In the genomic region with DNA sequence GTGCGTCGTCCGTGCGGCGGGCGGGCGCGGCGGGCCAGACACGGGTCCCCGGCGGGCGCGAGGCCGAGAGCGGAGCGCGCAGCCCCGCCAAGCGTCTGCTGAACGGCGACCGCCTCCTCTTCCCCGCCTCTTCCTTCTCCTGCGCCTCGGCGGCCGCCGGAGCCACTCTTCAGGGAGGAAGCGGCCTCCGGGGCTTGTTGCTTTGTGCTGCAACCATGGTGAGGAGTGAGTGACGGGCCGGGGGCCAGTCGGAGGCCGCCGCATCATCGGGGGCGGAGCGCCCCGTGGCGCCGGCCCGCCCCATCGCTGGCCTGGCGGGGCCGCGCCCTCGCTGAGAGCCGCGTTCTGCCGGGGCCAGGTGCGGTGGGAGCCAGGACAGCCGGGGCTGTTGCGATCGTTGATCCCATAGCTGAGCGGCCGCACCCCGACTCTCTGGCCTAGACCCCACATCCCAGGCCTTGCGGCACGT, we compare ENCODE assay signal across 8 mouse cellular contexts. TPM values are rescaled to one million over a fixed set of nuclear protein-coding genes. Genes with fewer than 3 reads are reported as not detected.
A peak's percentile ranks its signal among the peaks of the same experiment; 100 is the strongest.
DNase-seq lines count a peak whose midpoint lies in the region; ATAC-seq and TF ChIP-seq lines count a peak whose summit lies in the region.

No protein-coding gene starts in this region.

- H3K4me3 ChIP-seq in CH12.LX (replicated peaks in 1 of 3; ENCODE audit: low read depth in 2 of 3, low read length in 2 of 3, poor library complexity in 1 of 3) = peak overlapping the region in 2 of 3 experiments; percentile 48 to 81
- peak overlapping the region; percentile 94 for H3K4me3 ChIP-seq in forebrain, embryonic 10.5 days
- peak overlapping the region; percentile 80 for H3K4me3 ChIP-seq in heart, embryonic 15.5 days
- peak overlapping the region; percentile 80 for H3K4me3 ChIP-seq in liver, embryonic 12.5 days
- H3K4me3 ChIP-seq in stomach, embryonic 14.5 days (ENCODE audit: low read depth, low read length) = peak overlapping the region; percentile 94

- no peak for TF ChIP-seq CTCF in CH12.LX (conservative IDR thresholded peaks at IDR 0.05 in 1 of 2, IDR thresholded peaks at IDR 0.05 in 1 of 2; ENCODE audit: low read depth in 2 of 2, low read length in 2 of 2)

- no peaks in the 10 kb centered on the region for H3K9me3 ChIP-seq in CH12.LX (replicated peaks; ENCODE audit: low read length)
- H3K9me3 ChIP-seq in forebrain, embryonic 10.5 days = no peaks in the 10 kb centered on the region
- no peaks in the 10 kb centered on the region for H3K9me3 ChIP-seq in heart, embryonic 15.5 days (replicated peaks)
- H3K9me3 ChIP-seq in liver, embryonic 12.5 days (replicated peaks) = no peaks in the 10 kb centered on the region
- no peaks in the 10 kb centered on the region for H3K9me3 ChIP-seq in stomach, embryonic 14.5 days (ENCODE audit: control insufficient read depth, low read depth, low read length)

- peaks cover 0 to 18% of the 10 kb centered on the region in 2 experiments; a peak in 2 of 4 replicates for H3K4me1 ChIP-seq in CH12.LX (ENCODE audit: control insufficient read depth in 1 of 2, insufficient read depth in 2 of 2)
- H3K4me1 ChIP-seq in forebrain, embryonic 10.5 days = peaks cover 48% of the 10 kb centered on the region
- H3K4me1 ChIP-seq in heart, embryonic 15.5 days (replicated peaks) = peaks cover 31% of the 10 kb centered on the region
- peaks cover 25% of the 10 kb centered on the region for H3K4me1 ChIP-seq in liver, embryonic 12.5 days
- H3K4me1 ChIP-seq in stomach, embryonic 14.5 days (ENCODE audit: control insufficient read depth, insufficient read depth, low read length) = peaks cover 24% of the 10 kb centered on the region

- no peak for TF ChIP-seq RAD21 in CH12.LX (IDR thresholded peaks at IDR 0.05; ENCODE audit: low read depth, low read length)

- no peaks in the 10 kb centered on the region for H3K36me3 ChIP-seq in CH12.LX (replicated peaks in 1 of 2; ENCODE audit: control insufficient read depth in 1 of 2, insufficient read depth in 1 of 2, low read length in 1 of 2)
- H3K36me3 ChIP-seq in forebrain, embryonic 10.5 days (replicated peaks) = no peaks in the 10 kb centered on the region
- no peaks in the 10 kb centered on the region for H3K36me3 ChIP-seq in heart, embryonic 15.5 days
- no peaks in the 10 kb centered on the region for H3K36me3 ChIP-seq in liver, embryonic 12.5 days
- H3K36me3 ChIP-seq in stomach, embryonic 14.5 days (ENCODE audit: control insufficient read depth, insufficient read depth, low read length) = no peaks in the 10 kb centered on the region

- ATAC-seq in heart, embryonic 15.5 days (replicated peaks; ENCODE audit: insufficient number of reproducible peaks, insufficient read depth, low FRiP score, low read depth) = peak; percentile 97
- ATAC-seq in liver, embryonic 12.5 days = peak; percentile 96
- peak; percentile 96 for ATAC-seq in stomach, embryonic 14.5 days (ENCODE audit: insufficient number of reproducible peaks, insufficient read depth, low FRiP score, low read depth)

- TF ChIP-seq EP300 in CH12.LX (IDR thresholded peaks at IDR 0.05; ENCODE audit: low read length) = no peak

- peaks cover 17% of the 10 kb centered on the region for H3K27me3 ChIP-seq in CH12.LX (replicated peaks)
- peaks cover 26% of the 10 kb centered on the region for H3K27me3 ChIP-seq in forebrain, embryonic 10.5 days (ENCODE audit: poor library complexity, severe bottlenecking)
- H3K27me3 ChIP-seq in heart, embryonic 15.5 days = no peaks in the 10 kb centered on the region
- H3K27me3 ChIP-seq in liver, embryonic 12.5 days (replicated peaks) = peaks cover 62% of the 10 kb centered on the region
- H3K27me3 ChIP-seq in stomach, embryonic 14.5 days (ENCODE audit: control insufficient read depth, insufficient read depth, low read length) = no peaks in the 10 kb centered on the region

- in situ Hi-C loops in CH12.LX (cut with MboI; ENCODE audit: low pct_ligation_motif_present, low pct_unique_long_range_greater_than_20kb, low sequenced_read_pairs) = no loop called here

- H3K9ac ChIP-seq in CH12.LX (ENCODE audit: insufficient read depth, low read depth) = no peak overlapping the region
- peak overlapping the region; percentile 93 for H3K9ac ChIP-seq in heart, embryonic 15.5 days
- H3K9ac ChIP-seq in liver, embryonic 12.5 days = peak overlapping the region; percentile 79
- H3K9ac ChIP-seq in stomach, embryonic 14.5 days (replicated peaks; ENCODE audit: low read depth, low read length) = peak overlapping the region; percentile 85

- no peak for TF ChIP-seq POLR2A in CH12.LX (IDR thresholded peaks at IDR 0.05; ENCODE audit: low read depth, low read length)

- DNase-seq in CH12.LX (ENCODE audit: extremely low read depth) = peak; percentile 84
- peak; percentile 70 for DNase-seq in c-Kit-positive CD71-negative TER-119-negative erythroid progenitor cells, embryonic 14.5 days (ENCODE audit: low read depth)
- DNase-seq in forebrain, embryonic 10.5 days (ENCODE audit: extremely low spot score, low spot score) = peak; percentile 92
- DNase-seq in kidney, postnatal 14 days = peak; percentile 97
- DNase-seq in naive thymus-derived CD4-positive, alpha-beta T cell, adult 2 months (ENCODE audit: low read depth) = peak; percentile 94

- under 1% methylated on average over 46 of the region's 60 CpGs for WGBS in forebrain, embryonic 10.5 days
- under 1% methylated on average over 51 of the region's 60 CpGs for whole genome bisulfite sequencing in heart, embryonic 15.5 days
- 3% methylated on average over 52 of the region's 60 CpGs for WGBS in liver, embryonic 12.5 days (ENCODE audit: insufficient replicate concordance)
- under 1% methylated on average over 54 of the region's 60 CpGs for WGBS in stomach, embryonic 14.5 days

- dilution Hi-C loops in CH12.LX (cut with MboI; ENCODE audit: extremely low pct_ligation_motif_present, extremely low pct_unique_long_range_greater_than_20kb, low sequenced_read_pairs) = no loop called here

- H3K79me2 ChIP-seq in CH12.LX (replicated peaks; ENCODE audit: control insufficient read depth, extremely low read depth, insufficient read depth, poor library complexity, severe bottlenecking) = no peaks in the 10 kb centered on the region

- no peak overlapping the region for H3K4me2 ChIP-seq in CH12.LX (ENCODE audit: insufficient read depth, low read depth, poor library complexity, severe bottlenecking)
- peak overlapping the region; percentile 84 for H3K4me2 ChIP-seq in heart, embryonic 15.5 days
- H3K4me2 ChIP-seq in liver, embryonic 12.5 days = peak overlapping the region; percentile 97
- H3K4me2 ChIP-seq in stomach, embryonic 14.5 days (replicated peaks; ENCODE audit: low read depth, low read length) = peak overlapping the region; percentile 76

- no peak overlapping the region for H3K27ac ChIP-seq in CH12.LX (ENCODE audit: insufficient read depth, low read depth)
- H3K27ac ChIP-seq in forebrain, embryonic 10.5 days = peak overlapping the region; percentile 96
- H3K27ac ChIP-seq in heart, embryonic 15.5 days = peak overlapping the region; percentile 99
- H3K27ac ChIP-seq in liver, embryonic 12.5 days = peak overlapping the region; percentile 86
- H3K27ac ChIP-seq in stomach, embryonic 14.5 days (ENCODE audit: low read length) = peak overlapping the region; percentile 97

TF ChIP-seq in CH12.LX, 34 proteins besides CTCF, POLR2A, EP300 and RAD21 (continues in another document):
- TF ChIP-seq ZC3H11A (IDR thresholded peaks at IDR 0.05; ENCODE audit: low read depth, low read length) (no peak), TBP (conservative IDR thresholded peaks at IDR 0.05; ENCODE audit: low read depth, low read length) (no peak), MYC (IDR thresholded peaks at IDR 0.05; ENCODE audit: low read depth, low read length) (no peak), ETS1 (conservative IDR thresholded peaks at IDR 0.05; ENCODE audit: low read depth, low read length) (no peak), NELFE (IDR thresholded peaks at IDR 0.05; ENCODE audit: low read depth, low read length) (no peak), TCF12 (IDR thresholded peaks at IDR 0.05; ENCODE audit: low read depth, low read length) (0 out of 2 replicates have a peak, but pooled peaks have one; percentile 32), UBTF (IDR thresholded peaks at IDR 0.05; ENCODE audit: low read depth, low read length) (no peak), SIN3A (IDR thresholded peaks at IDR 0.05; ENCODE audit: low read length) (0 out of 2 replicates have a peak, but pooled peaks have one; percentile 22), MEF2A (IDR thresholded peaks at IDR 0.05; ENCODE audit: borderline replicate concordance, low read depth, low read length) (0 out of 2 replicates have a peak, but pooled peaks have one; percentile 15), JUND (conservative IDR thresholded peaks at IDR 0.05; ENCODE audit: low read depth, low read length) (no peak), ELF1 (IDR thresholded peaks at IDR 0.05; ENCODE audit: low read depth, low read length) (no peak), NRF1 (IDR thresholded peaks at IDR 0.05; ENCODE audit: low read depth, low read length) (no peak), ZKSCAN1 (IDR thresholded peaks at IDR 0.05; ENCODE audit: borderline replicate concordance, low read depth, low read length) (no peak), USF2 (conservative IDR thresholded peaks at IDR 0.05; ENCODE audit: low read depth, low read length) (no peak), MAZ (IDR thresholded peaks at IDR 0.05; ENCODE audit: low read depth, low read length) (no peak), E2F4 (IDR thresholded peaks at IDR 0.05; ENCODE audit: insufficient replicate concordance, low read depth, low read length) (no peak), CHD1 (IDR thresholded peaks at IDR 0.05; ENCODE audit: low read depth, low read length) (no peak)

RNA-seq across cellular contexts. Expression of gene Rapgef2, which starts 0.8 kb away (rescaled TPM):
- total RNA-seq in CH12.LX (2012; rRNA removed) = 0.72 and 0.92 TPM in 2 replicates
- 2.4 and 2.6 TPM in 2 replicates for total RNA-seq in CH12.LX (2014; rRNA removed)
- polyA plus RNA-seq in CH12.LX (2012; ENCODE audit: insufficient read length, low read depth) = 2.1 and 3.1 TPM in 2 replicates
- polyA plus RNA-seq in forebrain, embryonic 10.5 days (2016; fragmentation: Nextera tagmentation; extraction: Ambion mirVana) = 4.4 and 5.2 TPM in 2 replicates
- polyA plus RNA-seq in heart, embryonic 15.5 days (2015; fragmentation: Nextera tagmentation; extraction: Ambion mirVana) = 5.7 TPM in 2 replicates
- 2.1 and 2.2 TPM in 2 replicates for polyA plus RNA-seq in liver, embryonic 12.5 days (2016; fragmentation: Nextera tagmentation; extraction: Ambion mirVana)
- 8.6 and 10.7 TPM in 2 replicates for polyA plus RNA-seq in stomach, embryonic 14.5 days (2014; fragmentation: Nextera tagmentation; extraction: Ambion mirVana)

RNA-seq across cellular contexts. Expression of gene Gm17359, which starts 49.3 kb away (rescaled TPM):
- total RNA-seq in CH12.LX (2012; rRNA removed) (not detected in 2 replicates), CH12.LX (2014; rRNA removed) (not detected in 2 replicates)
- not detected in 2 replicates for polyA plus RNA-seq in CH12.LX (2012; ENCODE audit: insufficient read length, low read depth)
- polyA plus RNA-seq in forebrain, embryonic 10.5 days (2016; fragmentation: Nextera tagmentation; extraction: Ambion mirVana) = not detected in 2 replicates
- polyA plus RNA-seq in heart, embryonic 15.5 days (2015; fragmentation: Nextera tagmentation; extraction: Ambion mirVana) = not detected in 2 replicates
- polyA plus RNA-seq in liver, embryonic 12.5 days (2016; fragmentation: Nextera tagmentation; extraction: Ambion mirVana) = not detected in 2 replicates
- not detected in 2 replicates for polyA plus RNA-seq in stomach, embryonic 14.5 days (2014; fragmentation: Nextera tagmentation; extraction: Ambion mirVana)
